8 mouse cellular contexts compared by ENCODE assay signal in the genomic region with DNA sequence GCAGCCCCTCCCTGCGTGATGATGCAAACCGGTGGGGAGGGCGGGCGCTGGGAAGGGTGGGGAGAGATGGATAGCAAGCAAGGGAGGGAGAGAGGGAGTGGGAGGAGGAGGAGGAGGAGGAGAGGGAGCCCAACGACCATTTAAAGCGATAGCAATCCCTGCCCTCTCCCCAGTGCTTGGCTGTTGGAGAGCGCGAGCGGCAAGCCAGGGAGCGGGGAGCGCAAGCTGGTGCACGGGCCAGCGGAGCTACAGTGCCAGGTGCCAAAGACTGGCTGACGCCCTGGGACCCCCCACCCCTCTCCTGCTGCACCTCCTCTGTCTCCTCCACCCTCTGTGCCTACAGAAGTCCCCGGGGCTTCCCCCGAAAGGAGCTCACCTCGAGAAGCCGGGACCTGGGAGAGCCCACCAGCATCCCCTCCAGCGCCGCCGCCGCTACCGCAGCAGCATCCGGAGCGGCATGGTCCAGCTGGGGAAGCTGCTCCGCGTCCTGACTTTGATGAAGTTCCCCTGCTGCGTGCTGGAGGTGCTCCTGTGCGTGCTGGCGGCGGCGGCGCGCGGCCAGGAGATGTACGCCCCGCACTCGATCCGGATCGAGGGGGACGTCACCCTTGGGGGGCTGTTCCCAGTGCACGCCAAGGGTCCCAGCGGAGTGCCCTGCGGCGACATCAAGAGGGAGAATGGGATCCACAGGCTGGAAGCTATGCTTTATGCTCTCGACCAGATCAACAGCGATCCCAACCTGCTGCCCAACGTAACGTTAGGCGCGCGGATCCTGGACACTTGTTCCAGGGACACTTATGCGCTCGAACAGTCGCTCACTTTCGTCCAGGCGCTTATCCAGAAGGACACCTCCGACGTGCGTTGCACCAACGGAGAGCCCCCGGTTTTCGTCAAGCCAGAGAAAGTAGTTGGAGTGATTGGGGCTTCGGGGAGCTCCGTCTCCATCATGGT. TPM values are rescaled to one million over a fixed set of nuclear protein-coding genes. Genes with fewer than 3 reads are reported as not detected.
A peak's percentile ranks its signal among the peaks of the same experiment; 100 is the strongest.
DNase-seq lines count a peak whose midpoint lies in the region; ATAC-seq and TF ChIP-seq lines count a peak whose summit lies in the region.

A gene (plus strand): TSS at position 171 of the 951 bp plus-strand sequence.

- no peak for DNase-seq in kidney, adult 8-10 months
- DNase-seq in brain, embryonic 18.5 days (ENCODE audit: low read depth, low spot score), result peak; percentile 74
- DNase-seq in frontal cortex, postnatal 14 days (ENCODE audit: low spot score in 2 of 2), result peak; percentile 39 to 51
- DNase-seq in layer of hippocampus, postnatal 25 days (ENCODE audit: extremely low spot score in 1 of 2, low spot score in 1 of 2), result peak; percentile 54 to 61
- DNase-seq in neural tube, embryonic 11.5 days (ENCODE audit: low spot score), result peak; percentile 67
- no peak for DNase-seq in lung, postnatal 0 days (ENCODE audit: low spot score)

- H3K9ac ChIP-seq in kidney, embryonic 15.5 days, result 0 out of 2 replicates have a peak within 1 kb of the TSS, but pooled peaks have one; percentile 21
- peak within 1 kb of the TSS; percentile 37 for H3K9ac ChIP-seq in neural tube, embryonic 11.5 days (ENCODE audit: low read length)
- H3K9ac ChIP-seq in lung, postnatal 0 days (replicated peaks; ENCODE audit: low read depth), result no peak within 1 kb of the TSS

- no peaks in the 10 kb centered on the region for H3K36me3 ChIP-seq in kidney, embryonic 15.5 days
- H3K36me3 ChIP-seq in neural tube, embryonic 11.5 days (ENCODE audit: control insufficient read depth, insufficient read depth, low read length), result no peaks in the 10 kb centered on the region
- no peaks in the 10 kb centered on the region for H3K36me3 ChIP-seq in lung, postnatal 0 days (ENCODE audit: insufficient read depth, low read length)

- WGBS in kidney, embryonic 15.5 days, result 1% methylated on average over 57 of the region's 65 CpGs
- WGBS in neural tube, embryonic 11.5 days, result under 1% methylated on average over 45 of the region's 65 CpGs
- 1% methylated on average over 63 of the region's 65 CpGs for WGBS in lung, postnatal 0 days

- H3K27ac ChIP-seq in kidney, embryonic 15.5 days, result no peak within 1 kb of the TSS
- no peak within 1 kb of the TSS for H3K27ac ChIP-seq in neural tube, embryonic 11.5 days (ENCODE audit: low read depth, low read length)
- H3K27ac ChIP-seq in lung, postnatal 0 days (ENCODE audit: low read length), result no peak within 1 kb of the TSS

- H3K4me3 ChIP-seq in kidney, embryonic 15.5 days (replicated peaks), result peak within 1 kb of the TSS; percentile 47
- peak within 1 kb of the TSS; percentile 54 for H3K4me3 ChIP-seq in neural tube, embryonic 11.5 days (ENCODE audit: low read depth, low read length)
- H3K4me3 ChIP-seq in lung, postnatal 0 days (ENCODE audit: low read depth, low read length), result no peak within 1 kb of the TSS

- no peak for TF ChIP-seq EP300 in lung, postnatal 0 days (IDR thresholded peaks at IDR 0.05)

- peak; percentile 74 for ATAC-seq in kidney, embryonic 15.5 days (replicated peaks; ENCODE audit: low FRiP score)
- ATAC-seq in neural tube, embryonic 11.5 days (ENCODE audit: insufficient read depth, low FRiP score, low TSS enrichment), result peak; percentile 79
- no peak for ATAC-seq in inflammation-experienced regulatory T-cells, adult 6 months
- no peak for ATAC-seq in lung, postnatal 0 days

- H3K9me3 ChIP-seq in kidney, embryonic 15.5 days (replicated peaks), result no peaks in the 10 kb centered on the region
- H3K9me3 ChIP-seq in neural tube, embryonic 11.5 days (ENCODE audit: control insufficient read depth, low read length), result no peaks in the 10 kb centered on the region
- no peaks in the 10 kb centered on the region for H3K9me3 ChIP-seq in lung, postnatal 0 days (ENCODE audit: low read length)

- peaks cover 26% of the 10 kb centered on the region for H3K4me1 ChIP-seq in kidney, embryonic 15.5 days
- peaks cover 4% of the 10 kb centered on the region; the same call in 1 of the 2 replicates for H3K4me1 ChIP-seq in neural tube, embryonic 11.5 days (ENCODE audit: control insufficient read depth, insufficient read depth, low read length)
- H3K4me1 ChIP-seq in lung, postnatal 0 days (ENCODE audit: insufficient read depth, low read depth, low read length), result no peaks in the 10 kb centered on the region

- peak within 1 kb of the TSS; percentile 74 for H3K4me2 ChIP-seq in kidney, embryonic 15.5 days
- peak within 1 kb of the TSS; percentile 92 for H3K4me2 ChIP-seq in neural tube, embryonic 11.5 days (ENCODE audit: low read depth)
- no peak within 1 kb of the TSS for H3K4me2 ChIP-seq in lung, postnatal 0 days (replicated peaks; ENCODE audit: low read depth, low read length)

- H3K27me3 ChIP-seq in kidney, embryonic 15.5 days, result peaks cover 51% of the 10 kb centered on the region
- peaks cover 26% of the 10 kb centered on the region for H3K27me3 ChIP-seq in neural tube, embryonic 11.5 days (ENCODE audit: control insufficient read depth, insufficient read depth, low read length)
- 0 out of 2 replicates have a peak, but pooled peaks cover 7% of the 10 kb centered on the region for H3K27me3 ChIP-seq in lung, postnatal 0 days (replicated peaks; ENCODE audit: insufficient read depth, low read length)

- no peak for TF ChIP-seq CTCF in lung, postnatal 0 days (IDR thresholded peaks at IDR 0.05)

RNA-seq across cellular contexts. Expression of the gene that starts here (rescaled TPM):
- 5.0 and 7.2 TPM in 2 replicates for polyA plus RNA-seq in kidney, embryonic 15.5 days (2015; fragmentation: Nextera tagmentation; extraction: Ambion mirVana)
- 10 to 100 TPM; 63.2 to 77.9 TPM for total RNA-seq in layer of hippocampus, postnatal 25 days (2021)
- 0.64 and 0.89 TPM in 2 replicates for polyA plus RNA-seq in neural tube, embryonic 11.5 days (2014; fragmentation: Nextera tagmentation; extraction: Ambion mirVana)
- polyA plus RNA-seq in inflammation-experienced regulatory T-cells, adult 6 months (2017; shearing (Covaris generic)), result not detected
- polyA plus RNA-seq in lung, postnatal 0 days (2015; fragmentation: Nextera tagmentation; extraction: Ambion mirVana), result 0.04 TPM in 1 of 2 replicates, not detected in the other

Comparison
In these comparisons a context has a peak if more than half of its experiments do, and no peak if none do; other contexts are left out.
1. Peak in DNase-seq, ATAC-seq, H3K4me3 ChIP-seq, H3K9ac ChIP-seq and H3K4me2 ChIP-seq in neural tube, embryonic 11.5 days; RNA of the gene not detected or under 1 TPM.
2. DNase-seq: peak in brain, embryonic 18.5 days (single experiment), frontal cortex, postnatal 14 days (2 of 2) and layer of hippocampus, postnatal 25 days (2 of 2); none in kidney, adult 8-10 months (0 of 2) and lung, postnatal 0 days (single experiment).